Mouse (Mus musculus): ENCODE measurements around the gene Trim69.
"Not testable (repeated sequence)": the region's sequence is repeated elsewhere in the genome, so short reads cannot be mapped to it uniquely, and the experiment has no call there.

Trim69 gene

GRCm38 (mm10) chr2:122210534-122211228 is 50.2 kb downstream of the Trim69 start:
- DNase-seq (ENCODE audit: low spot score): no peak

DNA sequence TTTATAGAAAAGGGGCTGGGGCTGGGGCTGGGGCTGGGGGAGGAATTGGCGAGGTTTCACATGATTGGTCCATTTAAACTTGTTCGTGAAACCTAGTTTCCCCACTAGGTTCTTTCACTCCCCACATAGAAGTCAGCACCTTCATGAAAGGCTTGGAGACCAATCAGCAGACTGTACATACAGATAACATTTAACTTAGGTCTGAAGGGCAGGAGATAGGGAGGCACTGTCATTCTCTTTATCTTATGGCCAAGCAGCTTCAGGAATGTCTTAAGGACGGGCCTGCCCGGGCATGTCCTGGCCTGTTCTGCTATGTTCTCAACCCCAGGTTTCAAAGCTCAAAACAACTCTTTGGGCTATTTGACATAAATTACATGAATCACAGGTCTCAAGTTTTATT is 56.6 kb downstream of the Trim69 start:
- DNase-seq (ENCODE audit: low spot score): not testable (repeated sequence)

DNA sequence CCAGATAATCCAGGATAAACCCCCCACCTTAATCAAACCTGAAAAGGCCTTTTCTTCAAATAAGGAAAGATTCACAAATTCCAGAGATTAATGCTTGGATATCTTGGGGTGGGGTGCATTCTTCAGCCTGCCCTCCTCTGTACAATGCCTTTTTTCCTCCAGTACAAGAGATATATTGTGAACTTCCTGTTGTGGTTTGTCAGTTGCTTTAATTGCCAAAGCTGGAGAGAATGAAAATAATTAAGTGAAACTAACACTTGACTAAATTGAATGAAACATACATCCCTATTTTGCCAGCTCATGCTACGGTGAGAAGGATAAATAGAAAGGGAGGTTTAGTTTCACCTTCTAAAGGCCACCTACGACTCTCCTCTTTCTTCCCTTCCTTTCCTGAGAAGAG is 57.7 kb downstream of the Trim69 start:
- DNase-seq (ENCODE audit: low spot score): no peak

DNA sequence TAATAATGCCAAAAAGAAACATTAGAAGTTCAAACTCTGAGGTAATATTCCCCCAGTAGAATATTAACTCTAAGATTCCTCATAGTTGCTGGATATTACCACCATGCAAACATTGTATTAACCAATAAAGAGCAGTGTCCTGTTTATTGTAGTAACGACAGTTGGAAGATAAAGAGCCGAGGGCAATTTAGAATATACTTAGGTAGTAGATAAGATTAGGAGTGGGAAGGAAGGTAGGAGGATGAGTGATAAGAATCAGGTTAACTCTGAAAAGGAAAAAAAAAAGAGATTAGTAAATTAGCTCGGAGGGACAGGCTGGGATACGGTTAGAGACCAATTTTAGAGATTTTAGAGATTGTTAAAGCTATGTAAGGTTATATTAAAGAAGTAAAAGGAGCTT is 60.9 kb downstream of the Trim69 start:
- no peak for DNase-seq (ENCODE audit: low spot score)

DNA sequence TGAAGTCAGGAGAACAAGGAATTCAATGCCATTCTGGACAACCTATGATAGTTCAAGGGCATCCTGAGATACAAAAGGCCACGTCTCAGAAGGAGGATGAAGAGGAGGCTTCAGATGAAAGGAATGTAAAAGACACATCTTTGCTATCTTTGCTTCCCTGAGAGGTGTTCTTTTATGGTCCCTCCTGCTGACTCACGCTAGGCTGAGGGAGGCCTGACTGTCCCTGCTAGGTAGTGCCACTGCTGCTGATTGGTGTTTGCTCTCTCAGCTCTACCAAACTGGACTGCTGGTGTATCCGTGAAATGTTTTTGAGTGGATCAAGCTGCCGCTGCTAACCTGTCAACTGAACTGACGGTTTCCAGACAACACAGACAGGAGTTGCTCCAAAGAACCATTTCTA is 61.3 kb downstream of the Trim69 start:
- DNase-seq (ENCODE audit: low spot score): no peak

DNA sequence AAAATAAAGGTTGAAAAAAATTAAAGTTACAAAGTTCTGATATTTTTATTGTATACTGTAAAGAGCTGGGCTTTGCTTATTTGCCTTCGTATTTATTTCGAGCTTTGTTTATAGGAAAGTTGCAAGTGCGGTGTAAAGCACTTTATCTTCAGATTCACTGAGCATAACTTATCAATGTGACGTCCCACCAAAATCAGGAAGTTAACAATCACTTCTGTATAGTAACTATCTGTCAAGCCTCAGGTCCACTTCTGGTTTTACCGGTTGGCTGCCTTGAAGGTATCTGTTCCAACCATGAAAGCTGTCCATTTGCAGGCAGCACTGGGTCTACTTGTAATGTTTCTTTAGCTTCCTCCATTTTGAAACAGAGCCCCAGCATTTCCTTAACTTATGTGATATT is 61.8 kb downstream of the Trim69 start:
- DNase-seq (ENCODE audit: low spot score): no peak

- no peak for DNase-seq (ENCODE audit: low spot score)
Observed at GRCm38 (mm10) chr2:122223654-122224053, 63.2 kb downstream of the Trim69 start.
